Mouse (Mus musculus): ENCODE results near the gene Gm20715.
"Not testable (repeated sequence)": the region's sequence is repeated elsewhere in the genome, so short reads cannot be mapped to it uniquely, and the experiment has no call there.

Gene Gm20715

DNA sequence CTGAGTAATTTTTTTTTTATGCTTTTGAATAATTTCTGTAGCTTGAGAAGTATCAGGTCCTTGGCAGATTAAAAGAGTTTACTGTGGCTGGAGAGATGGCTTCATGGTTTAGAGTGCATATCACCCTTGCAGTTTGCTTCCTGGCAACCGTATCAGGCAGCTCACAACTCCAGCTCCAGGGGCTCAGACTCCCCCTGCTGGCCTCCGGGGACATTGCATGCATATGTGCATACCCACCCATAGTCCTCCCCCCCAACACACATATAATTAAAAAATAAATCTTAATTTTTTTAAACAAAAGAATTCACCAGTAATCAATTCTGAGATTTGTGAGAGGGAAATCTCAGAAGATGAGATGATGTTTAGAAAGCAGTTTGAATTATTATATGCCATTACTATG, 20.3 kb downstream of the Gm20715 start:
- peak; percentile 50 for DNase-seq

DNA sequence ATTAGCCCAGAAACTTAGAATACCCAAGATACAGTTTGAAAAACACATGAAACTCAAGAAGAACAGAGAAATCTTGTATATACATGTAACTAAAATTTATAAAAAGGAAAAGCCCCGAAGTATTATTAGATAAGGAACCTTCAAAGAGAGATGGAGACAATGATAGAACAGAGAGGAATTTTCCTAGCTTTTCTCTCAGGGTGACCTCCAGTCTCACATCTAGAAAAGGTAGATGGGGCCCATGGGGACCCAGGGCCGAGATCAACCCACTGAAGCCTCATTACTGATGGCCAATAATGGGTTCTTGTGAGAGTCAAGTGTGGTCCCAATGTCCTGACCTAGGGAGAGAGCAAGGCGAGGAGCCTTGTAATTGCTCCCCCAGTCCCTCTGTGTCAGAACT, 28.3 kb downstream of the Gm20715 start, which contains the start of gene Olfr1344:
TSS of gene Olfr1344 (plus strand) at position 301 of the 400 bp plus-strand sequence.
- DNase-seq, result no peak

DNA sequence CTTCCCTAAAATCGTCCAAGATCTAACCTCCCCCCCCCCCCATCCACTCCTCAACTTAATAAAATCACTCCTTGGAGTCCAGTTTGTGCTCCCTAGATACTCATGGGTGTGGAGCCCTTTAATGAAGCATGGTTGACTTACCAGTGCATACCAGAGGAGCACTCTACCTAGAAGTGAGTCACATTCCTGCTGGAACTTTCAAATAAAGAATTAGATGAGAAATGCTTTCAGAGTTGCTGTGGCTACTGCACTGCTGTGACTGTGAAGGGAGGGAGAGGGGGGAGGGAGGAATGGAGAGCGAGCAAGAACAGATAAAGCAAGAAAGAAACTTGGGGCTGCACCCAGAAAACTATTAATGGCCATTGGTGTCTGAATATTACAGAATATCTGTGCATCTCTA, 31.1 kb downstream of the Gm20715 start:
- DNase-seq, result no peak

DNA sequence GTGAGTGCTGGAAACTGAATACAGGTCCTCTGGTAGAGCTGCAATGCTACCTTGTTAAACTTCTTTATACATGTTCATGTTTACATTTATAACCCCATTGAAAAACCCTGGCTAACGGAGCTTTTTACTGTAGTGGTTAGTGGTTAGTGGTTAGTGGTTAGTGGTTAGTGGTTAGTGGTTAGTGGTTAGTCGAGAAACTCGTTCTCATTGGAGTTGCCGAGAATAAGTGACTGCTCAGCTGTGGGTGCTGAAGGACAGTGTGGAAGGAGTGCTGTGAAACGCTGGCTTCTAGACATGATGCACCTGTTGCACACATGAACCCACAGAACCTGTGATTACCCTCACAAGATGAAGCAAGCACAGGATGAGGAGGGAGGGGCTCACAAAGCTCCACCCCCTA, 37.7 kb downstream of the Gm20715 start:
- no peak for DNase-seq

DNA sequence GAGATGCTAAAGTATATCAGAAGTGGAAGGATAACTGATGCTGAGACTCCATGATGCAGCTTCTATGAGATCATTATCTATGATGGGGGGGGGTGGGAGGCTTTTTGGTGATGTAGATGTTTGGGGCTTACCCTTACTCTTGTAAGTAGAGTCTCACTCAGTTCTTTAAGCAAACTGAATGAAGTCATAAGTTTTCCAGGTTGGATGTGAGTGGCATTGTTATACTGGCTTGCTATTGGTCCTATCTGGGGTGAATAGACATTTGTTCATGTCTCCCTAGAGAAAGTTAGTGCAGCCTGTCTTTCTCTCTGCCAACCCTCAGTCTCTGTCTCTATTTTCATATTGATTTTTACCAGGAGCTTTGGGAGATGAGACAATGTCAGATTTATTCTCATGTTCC, 45.8 kb downstream of the Gm20715 start, which contains the start of gene Olfr1336:
TSS of gene Olfr1336 (plus strand) at position 301 of the 400 bp plus-strand sequence.
- no peak for DNase-seq

DNA sequence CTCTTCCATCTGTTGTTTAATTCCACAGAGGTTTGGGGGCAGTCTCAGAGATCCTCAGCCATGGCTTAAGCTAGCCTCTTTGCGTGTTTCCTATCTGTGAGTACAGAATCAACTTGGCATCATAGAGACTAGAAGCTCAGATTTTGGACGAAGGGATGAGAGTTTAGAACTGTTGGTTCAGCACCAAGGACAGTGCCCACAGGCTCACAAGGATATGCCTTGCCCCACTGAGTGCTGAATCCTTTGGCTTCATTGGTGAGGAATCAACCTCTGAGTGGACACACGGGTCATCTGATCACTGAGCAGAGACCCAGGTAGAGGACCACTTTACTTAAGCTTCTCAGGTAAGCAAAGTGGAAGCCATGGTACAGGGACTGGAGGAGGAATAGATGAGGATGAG, 46.3 kb downstream of the Gm20715 start:
- no peak for DNase-seq

DNA sequence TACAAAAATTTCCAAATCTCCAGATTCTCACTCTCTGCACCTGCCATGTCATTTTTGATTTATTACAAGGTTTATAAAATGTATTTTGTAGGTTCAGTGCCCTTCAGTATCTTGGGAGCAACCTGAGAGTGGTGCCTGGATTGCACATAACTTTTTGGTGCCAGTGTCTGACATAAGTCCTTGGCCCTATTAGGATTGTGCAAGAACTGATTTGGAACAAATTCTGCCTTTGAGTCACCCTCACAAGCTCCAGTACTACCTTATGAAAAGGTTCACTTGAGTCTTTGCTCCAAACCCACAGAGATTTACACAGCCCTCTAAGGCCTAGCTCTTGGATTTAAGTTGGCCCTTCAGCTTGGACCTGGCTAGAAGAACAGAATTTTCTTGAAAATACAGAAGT, 56.9 kb downstream of the Gm20715 start, which contains the start of gene Olfr1346:
TSS of gene Olfr1346 (plus strand) at position 151 of the 400 bp plus-strand sequence.
- no peak for DNase-seq

DNA sequence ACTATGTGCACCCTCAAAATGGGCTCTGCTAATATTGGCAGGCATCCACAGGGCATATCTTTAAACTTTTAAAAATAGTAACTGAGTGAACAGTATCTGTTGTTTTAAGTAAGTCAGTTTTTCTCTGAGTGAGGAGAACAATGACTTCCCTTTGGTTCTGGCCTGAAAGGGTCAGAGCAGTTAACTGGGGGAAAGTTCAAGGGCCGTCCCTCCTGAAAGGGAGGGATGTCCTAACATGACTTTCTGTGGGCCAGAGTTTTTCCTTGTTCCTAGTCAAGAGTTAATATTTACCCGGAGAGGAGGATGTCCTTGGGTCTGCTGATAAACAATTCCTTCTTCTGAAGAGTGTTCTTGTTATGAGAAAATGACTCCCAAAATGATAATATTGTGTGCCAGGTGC, 67.6 kb downstream of the Gm20715 start:
- DNase-seq, result not testable (repeated sequence)

DNA sequence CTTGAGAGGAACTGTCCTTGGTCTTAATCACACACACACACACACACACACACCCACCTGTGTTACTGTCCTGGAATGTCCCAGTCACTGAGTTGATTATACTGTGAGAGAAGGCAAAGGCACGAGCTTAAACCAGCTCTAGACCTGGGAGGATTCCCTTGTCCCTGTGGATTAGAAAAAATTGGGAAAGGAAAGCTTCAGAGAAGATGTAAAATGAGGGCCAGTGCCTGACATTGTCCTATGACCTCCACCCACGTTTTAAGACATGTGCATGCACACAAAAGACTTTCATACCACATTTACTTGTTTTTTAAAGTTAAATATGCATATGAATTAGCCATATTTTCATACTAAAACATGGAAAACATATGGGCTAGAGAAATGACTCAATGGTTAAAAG, 76.8 kb downstream of the Gm20715 start, which contains the start of gene Olfr5:
TSS of gene Olfr5 (minus strand) at position 101 of the 400 bp plus-strand sequence.
- DNase-seq, result no peak

Data from liver (tissue).